Mouse (Mus musculus) embryo, embryonic 9.5 days (tissue): ENCODE data around the gene Mok.
A peak's percentile ranks its signal among the peaks of the same experiment; 100 is the strongest.

Source experiments
- DNase-seq: peaks from one replicate; pipeline ENCODE4 v3.0.0-alpha.2; 2017; ENCODE audit errors: extremely low spot score

The Mok gene

GRCm38 (mm10) chr12:110846191-110846765 is 5.5 kb upstream of the Mok start:
- no peak for DNase-seq

DNA sequence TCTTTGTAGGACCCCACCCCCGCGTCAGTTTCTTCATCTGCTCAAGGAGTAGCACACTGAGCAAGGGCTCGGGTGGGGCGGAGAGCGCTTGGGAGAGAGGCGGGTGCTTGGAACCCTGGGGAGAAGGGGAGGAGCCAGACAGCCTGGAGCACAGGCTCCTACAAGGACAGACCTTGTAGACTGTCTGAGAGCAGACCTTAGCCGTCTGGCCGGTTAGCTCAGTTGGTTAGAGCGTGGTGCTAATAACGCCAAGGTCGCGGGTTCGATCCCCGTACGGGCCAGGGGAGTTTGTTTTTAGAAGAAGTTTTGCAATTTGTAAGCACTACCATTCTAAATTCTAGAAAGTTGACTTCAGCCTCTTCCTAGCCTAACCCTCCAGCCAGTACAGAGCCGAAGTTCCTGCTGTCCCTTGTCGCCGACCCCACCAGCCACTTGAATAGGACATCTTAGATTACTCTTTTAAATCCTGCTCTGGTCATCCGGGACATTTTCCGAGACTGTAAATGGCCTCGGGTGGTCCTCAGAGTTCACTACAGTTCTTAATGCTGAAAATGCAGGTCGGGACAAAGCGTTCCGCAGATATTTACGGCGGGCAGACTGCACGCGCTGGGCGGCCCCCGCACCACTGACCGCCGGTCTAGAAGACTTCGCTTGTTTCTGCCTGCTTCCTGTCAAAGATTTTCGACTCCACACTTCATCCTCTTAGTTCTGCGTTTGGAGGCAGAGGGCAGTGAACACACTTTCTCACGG is 4.6 kb upstream of the Mok start:
- DNase-seq, result peak; percentile 99

- DNase-seq, result peak; percentile 23
Observed at GRCm38 (mm10) chr12:110844227-110845130, 3.7 kb upstream of the Mok start.

- peak; percentile 87 for DNase-seq
Observed at GRCm38 (mm10) chr12:110843194-110844048, 2.7 kb upstream of the Mok start.

DNA sequence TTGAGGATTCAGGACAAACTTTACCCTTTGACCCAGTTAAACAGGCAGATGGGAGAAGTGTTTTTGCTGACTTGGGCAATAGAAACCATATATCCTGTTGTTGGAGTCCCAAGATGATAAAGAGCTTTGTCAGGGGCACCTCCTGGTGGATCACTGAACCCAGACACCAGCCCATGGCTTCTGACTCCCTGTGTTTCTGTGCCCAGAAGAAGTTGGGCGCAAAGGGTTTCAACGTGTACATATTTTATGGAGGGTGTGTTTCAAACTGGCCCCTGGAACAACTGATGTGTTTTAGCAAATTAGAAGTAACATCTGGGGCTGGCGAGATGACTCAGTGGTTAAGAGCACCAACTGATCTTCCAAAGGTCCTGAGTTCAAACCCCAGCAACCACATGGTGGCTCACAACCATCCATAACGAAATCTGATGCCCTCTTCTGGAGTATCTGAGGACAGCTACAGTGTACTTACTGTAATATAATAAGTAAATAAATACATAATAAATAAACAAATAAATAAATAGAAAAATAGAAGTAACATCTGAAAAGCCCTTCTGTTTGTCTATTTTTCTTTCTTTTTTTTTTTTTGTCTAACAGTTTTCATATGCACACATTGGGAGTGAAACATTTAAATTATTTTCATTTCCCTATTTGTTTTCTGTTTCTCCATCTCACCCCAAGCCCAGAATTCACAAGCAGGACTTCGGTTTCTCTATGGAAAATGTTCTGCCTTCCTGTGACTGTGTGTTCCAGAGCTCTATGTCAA is 1.2 kb upstream of the Mok start:
- DNase-seq, result no peak

- no peak for DNase-seq
Observed at GRCm38 (mm10) chr12:110837850-110838249, 2.9 kb downstream of the Mok start.

GRCm38 (mm10) chr12:110837192-110837841 is 3.4 kb downstream of the Mok start:
- DNase-seq, result no peak

- DNase-seq, result no peak
Observed at GRCm38 (mm10) chr12:110836729-110837128, 4.0 kb downstream of the Mok start.

GRCm38 (mm10) chr12:110835182-110835581 is 5.6 kb downstream of the Mok start:
- no peak for DNase-seq

DNA sequence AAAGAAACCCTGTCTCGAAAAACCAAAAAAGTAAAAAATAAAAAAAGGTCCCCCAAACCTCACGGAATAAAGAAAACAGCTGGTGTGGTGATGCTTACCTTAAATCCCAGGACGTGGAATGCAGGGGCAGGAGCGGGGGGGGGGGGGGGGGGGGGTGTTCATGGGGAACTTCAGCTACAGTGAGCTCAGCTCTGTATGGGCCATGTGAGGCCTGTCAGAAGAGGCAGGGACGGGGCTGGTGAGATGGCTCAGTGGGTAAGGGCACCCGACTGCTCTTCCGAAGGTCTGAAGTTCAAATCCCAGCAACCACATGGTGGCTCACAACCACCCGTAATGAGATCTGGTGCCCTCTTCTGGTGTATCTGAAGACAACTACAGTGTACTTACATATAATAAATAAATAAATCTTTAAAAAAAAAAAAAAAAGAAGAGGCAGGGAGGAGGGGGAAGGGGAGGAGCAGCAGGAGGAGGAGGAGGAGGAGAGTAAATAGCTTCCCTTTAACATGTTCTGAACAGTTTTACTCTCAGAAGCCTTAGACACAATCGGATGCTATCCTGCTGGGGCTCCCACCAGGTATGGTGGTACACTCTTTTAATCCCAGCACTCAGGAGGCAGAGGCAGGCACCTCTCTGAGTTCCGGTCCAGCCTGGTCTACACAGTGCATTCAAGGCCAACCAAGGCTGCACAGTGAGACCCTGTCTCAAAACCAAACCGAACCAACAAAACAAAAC is 10.3 kb downstream of the Mok start:
- no peak for DNase-seq

DNA sequence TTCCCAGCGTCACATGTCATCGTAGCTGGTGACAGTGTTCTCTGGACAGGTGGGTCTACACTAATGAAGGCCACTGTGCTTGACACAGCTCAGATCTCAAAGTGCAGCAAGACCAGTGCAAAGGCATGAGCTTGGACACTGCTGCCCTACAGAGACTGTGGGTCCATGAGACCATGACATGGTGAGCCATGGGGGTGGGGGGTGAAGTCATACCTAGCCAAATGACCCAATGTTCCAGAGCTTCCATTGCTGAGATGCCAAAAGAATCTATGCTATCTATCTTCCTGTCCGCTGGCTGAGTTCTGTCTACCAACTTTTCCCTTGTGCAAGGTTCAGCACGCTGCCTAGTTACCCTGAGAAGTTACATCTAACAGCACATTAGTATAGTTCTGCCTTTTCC is 11.8 kb downstream of the Mok start:
- no peak for DNase-seq

DNA sequence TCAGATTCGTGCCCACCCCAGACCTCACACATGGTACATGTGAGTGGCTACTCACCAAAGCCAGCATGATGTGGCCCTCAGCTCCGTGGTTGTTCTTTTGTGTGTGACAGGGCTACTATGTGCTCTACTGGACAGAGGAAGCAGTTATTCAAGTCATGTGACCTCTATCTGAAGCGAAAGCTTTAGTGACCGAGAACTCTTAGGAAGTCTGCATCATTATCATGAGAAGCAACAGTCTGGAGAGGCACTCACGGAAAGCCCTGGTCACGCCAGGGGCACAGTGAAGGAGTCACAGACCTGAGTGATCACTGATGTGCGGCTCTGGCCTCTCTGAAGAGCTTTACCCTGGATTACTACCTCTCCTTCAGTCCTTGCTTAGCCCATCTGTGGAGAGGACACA is 18.4 kb downstream of the Mok start:
- no peak for DNase-seq

DNA sequence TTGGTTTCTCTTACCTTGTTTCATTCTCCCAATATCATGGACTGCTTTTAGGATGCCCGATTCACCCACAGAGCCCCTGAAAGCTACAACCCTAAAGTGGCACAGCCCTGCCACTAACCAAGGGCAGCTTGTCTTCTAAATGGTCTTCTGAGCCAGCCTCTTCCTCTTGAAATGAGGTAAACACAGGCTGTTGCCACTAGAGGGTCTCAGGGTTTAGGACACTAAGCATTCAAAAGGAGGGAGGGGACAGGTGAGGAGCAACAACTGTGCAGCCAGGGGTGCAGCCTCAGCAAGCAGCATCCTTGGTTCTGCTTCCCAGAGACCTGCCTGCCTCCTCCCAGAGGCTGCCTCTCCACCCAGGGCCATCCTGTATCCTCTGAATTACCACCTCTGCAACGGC is 19.0 kb downstream of the Mok start:
- no peak for DNase-seq

DNA sequence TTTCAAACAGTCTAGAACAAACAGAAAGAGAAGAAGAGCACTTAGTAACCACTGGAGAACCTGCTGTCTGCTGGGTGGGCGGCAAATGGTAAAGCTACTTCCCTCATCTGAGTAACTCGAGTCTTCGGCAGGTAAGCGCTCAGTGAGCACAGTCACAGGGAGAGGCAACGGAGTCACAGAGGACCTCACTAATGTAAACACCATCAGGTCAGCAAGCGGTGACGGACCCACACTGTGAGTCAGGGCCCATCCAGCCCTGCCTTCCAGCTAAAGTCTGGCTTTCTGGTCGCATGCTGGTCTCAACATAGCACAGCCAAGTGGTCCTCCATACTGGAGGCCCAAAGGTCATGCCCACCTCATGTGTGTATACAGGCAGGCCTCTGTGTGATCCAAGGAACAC is 21.4 kb downstream of the Mok start:
- no peak for DNase-seq

DNA sequence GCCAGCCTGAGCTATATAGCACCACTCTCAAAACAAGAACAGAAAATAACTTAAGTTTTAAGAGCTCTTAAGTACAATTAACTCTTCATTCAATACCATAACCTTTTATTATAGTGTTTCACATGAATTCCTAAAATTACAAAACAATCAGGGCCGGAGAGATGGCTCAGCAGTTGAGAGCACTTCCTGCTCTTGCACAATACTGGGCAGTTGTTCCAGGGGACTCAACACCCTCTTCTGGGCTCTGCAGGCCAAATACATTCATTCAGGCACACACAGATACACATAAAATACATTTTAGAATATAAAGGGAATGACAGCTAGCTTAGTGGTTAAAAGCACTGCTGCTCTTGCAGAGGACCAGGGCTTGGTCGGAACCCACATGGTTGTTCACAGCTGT is 23.9 kb downstream of the Mok start:
- DNase-seq, result no peak

DNA sequence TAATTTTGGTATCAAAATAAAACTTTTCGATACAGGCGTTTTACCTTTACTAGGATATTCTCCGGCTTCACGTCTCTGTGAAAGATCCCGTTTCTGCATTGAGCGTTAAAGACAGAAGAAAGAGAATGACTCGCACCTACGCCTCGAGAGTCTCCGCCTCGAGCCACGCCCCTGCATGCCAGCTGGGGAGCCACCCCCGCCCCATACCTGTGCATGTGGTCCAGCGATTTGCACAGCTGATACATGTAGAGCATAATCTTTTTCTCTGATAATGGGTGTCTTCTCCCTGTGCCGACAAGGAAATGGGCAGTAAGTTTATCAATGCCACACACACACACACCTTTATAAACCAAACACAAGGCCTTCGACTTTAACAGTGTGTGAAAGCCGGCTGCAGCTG is 25.8 kb downstream of the Mok start:
- DNase-seq, result no peak

DNA sequence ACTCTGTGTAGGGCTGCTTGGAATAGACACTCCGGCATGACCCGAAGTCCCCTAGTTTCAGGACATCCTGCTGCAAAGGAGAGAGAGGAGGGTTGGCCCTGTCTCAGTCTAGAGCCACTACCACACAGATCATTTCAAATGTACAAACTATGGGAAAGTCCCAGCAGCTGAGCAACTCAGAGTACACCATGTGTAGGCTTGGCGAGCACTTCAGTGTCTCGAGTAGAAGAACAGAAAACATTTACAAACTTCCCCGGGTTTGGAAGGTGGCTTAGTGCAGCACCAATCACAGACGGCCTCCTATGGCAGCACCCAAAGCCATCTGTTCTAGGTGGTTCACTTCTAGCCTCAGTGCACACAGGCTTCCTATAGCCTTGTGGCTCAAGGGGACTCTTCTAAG is 27.1 kb downstream of the Mok start:
- no peak for DNase-seq

DNA sequence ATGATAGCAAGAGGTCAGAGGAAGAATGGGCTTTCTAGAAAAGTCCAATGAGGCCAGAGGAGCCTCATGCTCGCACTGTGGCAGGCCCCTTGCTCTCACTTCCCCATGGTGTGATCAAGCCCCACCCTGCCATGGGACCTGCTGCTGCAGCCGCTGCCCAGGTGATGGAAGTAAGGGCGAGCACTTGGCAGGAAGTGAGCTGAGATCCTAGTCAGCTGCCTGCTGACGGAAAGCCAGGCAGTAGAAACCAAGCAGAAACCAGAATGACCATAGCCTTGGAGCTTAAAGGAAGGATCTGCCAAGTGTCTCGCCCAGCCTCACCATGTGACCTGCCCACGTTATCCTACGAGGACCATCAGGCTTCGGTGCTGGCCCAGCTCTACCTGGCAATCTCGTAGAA is 27.6 kb downstream of the Mok start:
- DNase-seq, result no peak

- no peak for DNase-seq
Observed at GRCm38 (mm10) chr12:110808848-110809247, 31.9 kb downstream of the Mok start.

GRCm38 (mm10) chr12:110808430-110808829 is 32.3 kb downstream of the Mok start:
- DNase-seq, result no peak
